Mouse (Mus musculus) frontal cortex, postnatal 10 days (tissue): Measurements from ENCODE around the gene Meis2.

ENCODE experiments used
- DNase-seq, 2 experiments: peaks; one replicate each; pipeline ENCODE4 v3.0.0; 2022; ENCODE audit warnings: low spot score in 2 of 2, mixed read lengths in 1 of 2

The Meis2 gene

GRCm38 (mm10) chr2:116068461-116068860 is 2.8 kb upstream of the Meis2 start:
- no peak for DNase-seq

- no peak for DNase-seq
These were observed 2.1 kb upstream of the Meis2 start for GRCm38 (mm10) chr2:116067711-116068110.

GRCm38 (mm10) chr2:116067065-116067497 is 1.4 kb upstream of the Meis2 start:
- DNase-seq = peak; percentile 69 to 81

GRCm38 (mm10) chr2:116066057-116066941 is 660 bp upstream of the Meis2 start:
- no peak for DNase-seq

- no peak for DNase-seq
These were observed 582 bp downstream of the Meis2 start for GRCm38 (mm10) chr2:116065057-116065456.

GRCm38 (mm10) chr2:116064521-116064920 is 1.1 kb downstream of the Meis2 start:
- DNase-seq = no peak

GRCm38 (mm10) chr2:116063819-116064293 is 1.8 kb downstream of the Meis2 start:
- DNase-seq = no peak

- no peak for DNase-seq
These were observed 2.7 kb downstream of the Meis2 start for GRCm38 (mm10) chr2:116062761-116063441.

GRCm38 (mm10) chr2:116062251-116062651 is 3.4 kb downstream of the Meis2 start:
- DNase-seq = no peak

GRCm38 (mm10) chr2:116061401-116062021 is 4.1 kb downstream of the Meis2 start:
- DNase-seq = no peak

GRCm38 (mm10) chr2:116060701-116061400 is 4.8 kb downstream of the Meis2 start:
- DNase-seq = no peak

- DNase-seq = no peak
These were observed 5.4 kb downstream of the Meis2 start for GRCm38 (mm10) chr2:116060210-116060609.

- DNase-seq = no peak
These were observed 6.0 kb downstream of the Meis2 start for GRCm38 (mm10) chr2:116059661-116060060.

GRCm38 (mm10) chr2:116059066-116059465 is 6.6 kb downstream of the Meis2 start:
- DNase-seq = no peak

GRCm38 (mm10) chr2:116058511-116058910 is 7.1 kb downstream of the Meis2 start:
- no peak for DNase-seq

GRCm38 (mm10) chr2:116056826-116057225 is 8.8 kb downstream of the Meis2 start:
- DNase-seq = no peak

GRCm38 (mm10) chr2:116055686-116056620 is 9.7 kb downstream of the Meis2 start:
- DNase-seq = no peak

GRCm38 (mm10) chr2:116053931-116054330 is 11.7 kb downstream of the Meis2 start:
- no peak for DNase-seq

GRCm38 (mm10) chr2:116052688-116053421 is 12.8 kb downstream of the Meis2 start:
- no peak for DNase-seq
